Mouse (Mus musculus): Measurements from ENCODE around the gene Ypel5. TPM values are rescaled to one million over a fixed set of nuclear protein-coding genes. Genes with fewer than 3 reads are reported as not detected.

Gene Ypel5
- polyA plus RNA-seq, 1 experiment from 2014 or later: 109 TPM

- TF ChIP-seq CTCF (IDR thresholded peaks at IDR 0.05) (no peak), EP300 (IDR thresholded peaks at IDR 0.05) (no peak)
- peak; percentile 47 for DNase-seq (ENCODE audit: low spot score)
- no peak overlapping the region for H3K4me3 ChIP-seq (ENCODE audit: low read depth, low read length)
- no peaks in the 10 kb centered on the region for H3K27me3 ChIP-seq (replicated peaks; ENCODE audit: insufficient read depth, low read length)
- no peaks in the 10 kb centered on the region for H3K4me1 ChIP-seq (ENCODE audit: insufficient read depth, low read depth, low read length)
- H3K36me3 ChIP-seq (ENCODE audit: insufficient read depth, low read length): no peaks in the 10 kb centered on the region
- H3K9me3 ChIP-seq (ENCODE audit: low read length): no peaks in the 10 kb centered on the region
- H3K27ac ChIP-seq (ENCODE audit: low read length): no peak overlapping the region
- peak; percentile 57; the same call in 1 of the 2 replicates for ATAC-seq
- H3K9ac ChIP-seq (replicated peaks; ENCODE audit: low read depth): no peak overlapping the region
- WGBS: 35% methylated on average over 1 of the region's 1 CpGs
- no peak overlapping the region for H3K4me2 ChIP-seq (replicated peaks; ENCODE audit: low read depth, low read length)
These were observed 14.3 kb upstream of the Ypel5 start for GRCm38 (mm10) chr17:72821923-72822322.

DNA sequence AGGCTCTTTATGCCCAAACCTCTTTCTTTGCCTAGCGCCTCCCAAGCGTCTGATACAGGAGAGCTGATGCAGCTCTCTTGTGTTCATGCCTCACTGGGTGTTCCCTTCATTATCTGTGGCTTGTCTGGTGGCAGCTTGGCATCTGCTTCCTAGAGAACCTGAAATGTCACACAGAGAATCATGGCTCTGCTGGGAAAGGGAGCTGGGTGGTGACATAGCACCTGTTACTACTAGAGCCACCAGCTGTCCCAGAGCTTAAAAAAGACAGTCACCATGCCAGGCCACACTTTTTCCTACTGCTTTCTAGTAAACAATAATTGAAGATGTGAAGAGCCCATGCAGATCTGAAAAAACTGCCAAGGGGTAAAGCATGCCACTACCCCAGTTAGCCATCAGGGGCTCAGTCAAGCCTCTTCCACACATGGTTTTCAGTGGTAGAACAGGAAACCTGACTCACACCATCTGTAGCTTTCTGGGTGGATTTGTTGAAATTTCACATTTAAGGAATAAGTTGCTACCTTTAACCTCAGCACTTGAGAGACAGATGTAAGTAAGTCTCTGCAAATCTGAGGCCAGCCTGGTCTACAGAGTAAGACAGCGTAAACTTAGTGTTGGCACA lies 9.2 kb upstream of the Ypel5 start:
- no peaks in the 10 kb centered on the region for H3K9me3 ChIP-seq (ENCODE audit: low read length)
- DNase-seq (ENCODE audit: low spot score): peak; percentile 14
- no peak for TF ChIP-seq EP300 (IDR thresholded peaks at IDR 0.05)
- TF ChIP-seq CTCF (IDR thresholded peaks at IDR 0.05): no peak
- no peak for ATAC-seq
- no peaks in the 10 kb centered on the region for H3K36me3 ChIP-seq (ENCODE audit: insufficient read depth, low read length)
- no peaks in the 10 kb centered on the region for H3K27me3 ChIP-seq (replicated peaks; ENCODE audit: insufficient read depth, low read length)
- H3K9ac ChIP-seq (replicated peaks; ENCODE audit: low read depth): no peak overlapping the region
- peak overlapping the region; percentile 23; the same call in 1 of the 2 replicates for H3K27ac ChIP-seq (ENCODE audit: low read length)
- H3K4me2 ChIP-seq (replicated peaks; ENCODE audit: low read depth, low read length): no peak overlapping the region
- peaks cover 6% of the 10 kb centered on the region; the same call in 1 of the 2 replicates for H3K4me1 ChIP-seq (ENCODE audit: insufficient read depth, low read depth, low read length)
- 82% methylated on average over 3 of the region's 3 CpGs for WGBS
- no peak overlapping the region for H3K4me3 ChIP-seq (ENCODE audit: low read depth, low read length)

- Histone ChIP-seq H3K9me3 (ENCODE audit: low read length) (no peaks in the 10 kb centered on the region), H3K4me3 (ENCODE audit: low read depth, low read length) (no peak overlapping the region), H3K4me2 (replicated peaks; ENCODE audit: low read depth, low read length) (no peak overlapping the region), H3K36me3 (ENCODE audit: insufficient read depth, low read length) (no peaks in the 10 kb centered on the region), H3K9ac (replicated peaks; ENCODE audit: low read depth) (no peak overlapping the region), H3K27ac (ENCODE audit: low read length) (peak overlapping the region; percentile 71; the same call in 1 of the 2 replicates), H3K27me3 (replicated peaks; ENCODE audit: insufficient read depth, low read length) (no peaks in the 10 kb centered on the region), H3K4me1 (ENCODE audit: insufficient read depth, low read depth, low read length) (peaks cover 6% of the 10 kb centered on the region; the same call in 1 of the 2 replicates)
- 39% methylated on average over 3 of the region's 3 CpGs for WGBS
- TF ChIP-seq EP300 (IDR thresholded peaks at IDR 0.05) (peak; percentile 99), CTCF (IDR thresholded peaks at IDR 0.05) (no peak)
- DNase-seq (ENCODE audit: low spot score): peak; percentile 92
- ATAC-seq: peak; percentile 97
These were observed 8.1 kb upstream of the Ypel5 start for GRCm38 (mm10) chr17:72828027-72828678.

GRCm38 (mm10) chr17:72828687-72829086 lies 7.6 kb upstream of the Ypel5 start:
- Histone ChIP-seq H3K4me3 (ENCODE audit: low read depth, low read length) (no peak overlapping the region), H3K27me3 (replicated peaks; ENCODE audit: insufficient read depth, low read length) (no peaks in the 10 kb centered on the region), H3K36me3 (ENCODE audit: insufficient read depth, low read length) (no peaks in the 10 kb centered on the region), H3K9ac (replicated peaks; ENCODE audit: low read depth) (no peak overlapping the region), H3K27ac (ENCODE audit: low read length) (peak overlapping the region; percentile 71), H3K9me3 (ENCODE audit: low read length) (no peaks in the 10 kb centered on the region), H3K4me2 (replicated peaks; ENCODE audit: low read depth, low read length) (peak overlapping the region; percentile 35), H3K4me1 (ENCODE audit: insufficient read depth, low read depth, low read length) (peaks cover 6% of the 10 kb centered on the region; the same call in 1 of the 2 replicates)
- ATAC-seq: peak; percentile 30
- DNase-seq (ENCODE audit: low spot score): no peak
- no peak for TF ChIP-seq CTCF (IDR thresholded peaks at IDR 0.05)
- TF ChIP-seq EP300 (IDR thresholded peaks at IDR 0.05): no peak
- WGBS: 44% methylated on average over 8 of the region's 8 CpGs

- peak; percentile 95 for DNase-seq (ENCODE audit: low spot score)
- H3K27ac ChIP-seq (ENCODE audit: low read length): peak overlapping the region; percentile 100
- 0 out of 2 replicates have a peak, but pooled peaks cover 2% of the 10 kb centered on the region for H3K4me1 ChIP-seq (ENCODE audit: insufficient read depth, low read depth, low read length)
- no peaks in the 10 kb centered on the region for H3K9me3 ChIP-seq (ENCODE audit: low read length)
- H3K4me2 ChIP-seq (replicated peaks; ENCODE audit: low read depth, low read length): peak overlapping the region; percentile 58
- peak; percentile 63 for ATAC-seq
- H3K4me3 ChIP-seq (ENCODE audit: low read depth, low read length): peak overlapping the region; percentile 97
- no peaks in the 10 kb centered on the region for H3K27me3 ChIP-seq (replicated peaks; ENCODE audit: insufficient read depth, low read length)
- H3K36me3 ChIP-seq (ENCODE audit: insufficient read depth, low read length): no peaks in the 10 kb centered on the region
- no peak for TF ChIP-seq CTCF (IDR thresholded peaks at IDR 0.05)
- no peak for TF ChIP-seq EP300 (IDR thresholded peaks at IDR 0.05)
- H3K9ac ChIP-seq (replicated peaks; ENCODE audit: low read depth): peak overlapping the region; percentile 98
- under 1% methylated on average over 43 of the region's 77 CpGs for WGBS
These were observed 973 bp downstream of the Ypel5 start for GRCm38 (mm10) chr17:72837140-72837712.

GRCm38 (mm10) chr17:72837824-72838474 lies 1.7 kb downstream of the Ypel5 start:
- peak; percentile 18 for DNase-seq (ENCODE audit: low spot score)
- Histone ChIP-seq H3K27ac (ENCODE audit: low read length) (peak overlapping the region; percentile 100), H3K4me1 (ENCODE audit: insufficient read depth, low read depth, low read length) (0 out of 2 replicates have a peak, but pooled peaks cover 2% of the 10 kb centered on the region), H3K4me2 (replicated peaks; ENCODE audit: low read depth, low read length) (peak overlapping the region; percentile 58), H3K9me3 (ENCODE audit: low read length) (no peaks in the 10 kb centered on the region), H3K4me3 (ENCODE audit: low read depth, low read length) (peak overlapping the region; percentile 97), H3K36me3 (ENCODE audit: insufficient read depth, low read length) (no peaks in the 10 kb centered on the region), H3K27me3 (replicated peaks; ENCODE audit: insufficient read depth, low read length) (no peaks in the 10 kb centered on the region), H3K9ac (replicated peaks; ENCODE audit: low read depth) (peak overlapping the region; percentile 98)
- no peak for TF ChIP-seq CTCF (IDR thresholded peaks at IDR 0.05)
- no peak for TF ChIP-seq EP300 (IDR thresholded peaks at IDR 0.05)
- no peak for ATAC-seq
- WGBS: 12% methylated on average over 8 of the region's 8 CpGs
